Mouse (Mus musculus): Measurements from ENCODE around the gene Cyb5b. TPM values are rescaled to one million over a fixed set of nuclear protein-coding genes. Genes with fewer than 3 reads are reported as not detected.

Gene Cyb5b
- polyA plus RNA-seq, 1 experiment from 2014 or later = 67.5 TPM

DNA sequence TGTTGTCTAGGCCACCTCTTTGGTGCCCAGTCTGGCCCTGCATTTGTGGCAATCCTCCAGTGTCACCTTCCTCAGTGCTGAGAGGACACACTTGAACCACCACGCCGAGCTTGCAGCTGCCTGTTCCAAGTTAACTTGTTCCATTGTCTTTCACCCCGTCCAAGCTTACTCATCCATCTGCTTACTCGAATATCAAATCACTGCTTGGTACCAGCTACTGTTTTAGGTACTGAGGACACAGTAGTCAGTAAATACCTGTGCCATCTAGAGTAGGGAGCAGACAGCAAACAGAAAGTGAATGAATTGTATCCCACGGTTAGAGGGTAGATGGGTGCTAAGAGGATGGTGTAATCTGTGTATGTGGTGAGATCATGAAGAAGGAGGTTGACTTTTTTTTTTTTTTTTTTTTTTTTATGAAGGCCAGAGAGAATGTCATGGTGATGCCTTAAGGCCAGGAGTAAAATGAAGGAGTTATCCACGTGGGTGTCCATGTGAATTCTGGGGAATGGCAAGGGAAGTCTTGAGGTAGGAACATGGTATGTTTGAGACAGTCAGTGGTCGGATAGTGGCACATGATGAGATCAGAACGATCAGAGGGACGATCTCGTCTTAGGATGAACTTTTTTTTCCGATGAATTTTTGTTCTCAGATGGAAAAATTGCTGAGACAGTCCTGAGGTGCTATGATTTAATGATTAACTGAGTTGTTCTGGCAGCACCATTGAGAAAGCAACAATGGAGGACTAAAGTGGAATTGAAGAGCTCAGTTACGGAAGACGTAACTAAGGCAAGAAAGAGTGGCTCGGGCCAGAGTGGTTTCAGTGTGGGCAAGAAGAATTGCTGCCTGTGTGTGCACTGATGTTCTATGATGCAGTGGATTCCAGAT, 3.1 kb downstream of the Cyb5b start:
- H3K9me3 ChIP-seq (replicated peaks) = no peaks in the 10 kb centered on the region
- no peak overlapping the region for H3K4me2 ChIP-seq (replicated peaks)
- H3K27me3 ChIP-seq = no peaks in the 10 kb centered on the region
- WGBS = 95% methylated on average over 14 of the region's 14 CpGs
- no peak overlapping the region for H3K9ac ChIP-seq
- peaks cover 13% of the 10 kb centered on the region for H3K4me1 ChIP-seq
- no peak for ATAC-seq (ENCODE audit: insufficient number of reproducible peaks, low FRiP score, low TSS enrichment, low read depth)
- H3K36me3 ChIP-seq = peaks cover 23% of the 10 kb centered on the region
- no peak overlapping the region for H3K4me3 ChIP-seq (replicated peaks)
- H3K27ac ChIP-seq (replicated peaks) = no peak overlapping the region

DNA sequence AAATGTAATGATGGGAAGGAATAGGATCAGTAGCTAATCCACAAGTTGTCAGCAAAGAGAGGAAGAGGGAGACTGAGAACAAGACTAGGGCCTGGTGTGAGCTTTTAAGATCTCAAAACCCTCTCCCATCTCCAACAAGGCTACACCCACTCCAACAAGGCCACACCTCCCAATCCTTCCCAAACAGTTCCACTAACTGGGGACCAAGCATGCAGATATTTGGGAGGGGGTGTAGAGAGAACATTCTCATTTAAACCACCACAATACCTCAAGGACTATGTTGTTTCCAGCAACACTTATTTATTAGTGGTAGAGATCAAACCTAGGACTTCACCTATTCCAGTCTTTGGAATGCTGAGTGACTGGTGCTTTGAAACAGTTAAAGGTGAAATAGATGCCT, 6.4 kb downstream of the Cyb5b start:
- Histone ChIP-seq H3K4me1 (no peaks in the 10 kb centered on the region), H3K27me3 (no peaks in the 10 kb centered on the region), H3K4me2 (replicated peaks) (no peak overlapping the region), H3K36me3 (peaks cover 30% of the 10 kb centered on the region), H3K27ac (replicated peaks) (no peak overlapping the region), H3K9me3 (replicated peaks) (no peaks in the 10 kb centered on the region), H3K4me3 (replicated peaks) (no peak overlapping the region), H3K9ac (no peak overlapping the region)
- ATAC-seq (ENCODE audit: insufficient number of reproducible peaks, low FRiP score, low TSS enrichment, low read depth) = no peak

DNA sequence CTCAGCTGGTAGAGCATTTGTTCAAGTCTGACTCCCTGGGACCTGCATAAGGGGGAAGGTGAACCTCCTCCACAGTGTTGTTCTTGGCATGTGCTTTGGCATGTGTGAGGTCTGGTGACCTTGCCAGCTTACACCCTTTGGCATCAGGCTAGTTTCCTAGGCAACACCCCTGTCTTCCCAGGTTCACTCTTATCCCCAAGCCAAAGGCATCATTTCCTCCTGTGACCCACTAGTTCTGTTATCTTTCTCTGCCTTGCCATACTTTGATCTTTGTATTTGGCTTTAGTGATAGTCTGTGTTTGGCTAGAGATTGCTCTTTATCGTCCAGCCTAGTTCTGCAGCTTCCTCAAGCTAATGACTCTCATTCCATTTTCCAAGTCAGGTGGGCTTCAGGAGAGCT, 7.4 kb downstream of the Cyb5b start:
- Histone ChIP-seq H3K4me2 (replicated peaks) (no peak overlapping the region), H3K9ac (no peak overlapping the region), H3K4me1 (no peaks in the 10 kb centered on the region), H3K9me3 (replicated peaks) (no peaks in the 10 kb centered on the region), H3K36me3 (peaks cover 33% of the 10 kb centered on the region), H3K27me3 (no peaks in the 10 kb centered on the region), H3K27ac (replicated peaks) (no peak overlapping the region), H3K4me3 (replicated peaks) (no peak overlapping the region)
- WGBS = 87% methylated on average over 1 of the region's 1 CpGs
- ATAC-seq (ENCODE audit: insufficient number of reproducible peaks, low FRiP score, low TSS enrichment, low read depth) = no peak

DNA sequence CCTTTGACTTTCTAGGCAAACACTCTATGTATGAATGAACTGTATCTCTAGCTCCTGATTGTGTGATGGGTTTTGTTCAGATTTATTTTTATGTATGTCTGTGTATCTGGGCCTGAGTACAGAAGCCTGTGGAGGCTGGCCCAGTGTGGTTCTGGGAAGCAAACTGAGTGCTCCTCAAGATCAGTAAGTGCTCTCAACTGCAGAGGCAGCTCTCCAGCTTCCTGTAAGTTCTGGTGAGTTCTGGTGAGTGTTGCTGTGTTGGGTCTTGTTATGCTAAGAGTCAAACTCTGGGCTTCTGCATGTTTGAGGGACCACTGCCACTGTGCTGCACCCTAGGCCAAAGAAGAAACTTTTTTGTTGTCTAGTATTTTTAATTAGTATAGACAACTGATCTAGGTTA, 8.4 kb downstream of the Cyb5b start:
- Histone ChIP-seq H3K27me3 (no peaks in the 10 kb centered on the region), H3K4me3 (replicated peaks) (no peak overlapping the region), H3K36me3 (peaks cover 37% of the 10 kb centered on the region), H3K9me3 (replicated peaks) (no peaks in the 10 kb centered on the region), H3K4me1 (no peaks in the 10 kb centered on the region), H3K4me2 (replicated peaks) (no peak overlapping the region), H3K27ac (replicated peaks) (no peak overlapping the region; the same call in 1 of the 2 replicates), H3K9ac (no peak overlapping the region)
- no peak for ATAC-seq (ENCODE audit: insufficient number of reproducible peaks, low FRiP score, low TSS enrichment, low read depth)

DNA sequence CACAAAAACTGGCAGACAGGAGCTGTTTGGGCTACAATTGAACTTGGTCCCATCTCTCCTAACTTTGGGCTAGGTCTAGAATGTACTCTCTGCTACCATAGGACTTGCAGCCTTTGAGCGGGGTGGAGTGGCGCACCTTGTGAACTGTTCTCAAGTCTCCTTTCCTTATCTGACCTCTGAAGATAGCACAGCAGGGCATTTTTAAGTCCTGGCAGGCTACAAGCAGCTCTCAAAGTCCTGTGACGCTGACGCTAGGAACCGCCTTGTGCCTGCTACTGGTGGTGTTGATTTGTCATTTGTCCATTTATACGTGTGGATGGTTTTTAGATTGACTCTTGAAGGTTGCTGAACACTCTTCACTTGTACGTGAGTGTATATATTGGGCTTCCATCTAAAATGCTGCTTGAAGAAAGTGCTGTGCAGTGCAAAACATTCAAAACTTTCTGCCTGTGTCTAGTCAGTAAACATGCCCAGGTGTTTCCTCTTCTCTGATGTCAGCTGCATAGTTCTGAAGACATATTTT, 13.9 kb downstream of the Cyb5b start:
- H3K27ac ChIP-seq (replicated peaks) = peak overlapping the region; percentile 40; the same call in 1 of the 2 replicates
- H3K36me3 ChIP-seq = peaks cover 36% of the 10 kb centered on the region
- 79% methylated on average over 7 of the region's 7 CpGs for WGBS
- H3K9ac ChIP-seq = no peak overlapping the region
- no peaks in the 10 kb centered on the region for H3K27me3 ChIP-seq
- H3K9me3 ChIP-seq (replicated peaks) = no peaks in the 10 kb centered on the region
- no peak overlapping the region for H3K4me2 ChIP-seq (replicated peaks)
- no peak for ATAC-seq (ENCODE audit: insufficient number of reproducible peaks, low FRiP score, low TSS enrichment, low read depth)
- no peak overlapping the region for H3K4me3 ChIP-seq (replicated peaks)
- H3K4me1 ChIP-seq = no peaks in the 10 kb centered on the region

DNA sequence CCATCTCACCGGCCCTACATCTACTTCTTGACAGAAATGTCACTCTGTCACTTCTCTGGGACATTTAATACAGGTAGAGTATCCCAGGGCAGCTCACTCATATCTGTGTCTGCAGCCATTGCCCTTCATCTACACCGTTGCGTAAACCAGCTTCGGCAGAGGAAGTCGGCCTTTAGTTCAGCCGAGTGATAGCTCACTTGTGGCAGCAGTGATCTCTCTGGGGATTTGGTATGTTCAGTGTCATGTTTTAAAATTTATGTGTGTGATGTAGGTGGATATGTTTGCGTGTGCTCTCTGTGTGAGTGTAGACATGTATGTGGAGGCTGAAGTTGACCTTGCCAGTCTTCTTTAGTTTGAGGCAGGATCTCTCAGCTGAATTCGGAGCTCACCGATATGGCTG, 15.3 kb downstream of the Cyb5b start:
- no peaks in the 10 kb centered on the region for H3K4me1 ChIP-seq
- no peak overlapping the region for H3K27ac ChIP-seq (replicated peaks)
- no peak overlapping the region for H3K9ac ChIP-seq
- 90% methylated on average over 9 of the region's 9 CpGs for WGBS
- H3K4me2 ChIP-seq (replicated peaks) = no peak overlapping the region
- no peak overlapping the region for H3K4me3 ChIP-seq (replicated peaks)
- H3K9me3 ChIP-seq (replicated peaks) = no peaks in the 10 kb centered on the region
- peaks cover 49% of the 10 kb centered on the region for H3K36me3 ChIP-seq
- ATAC-seq (ENCODE audit: insufficient number of reproducible peaks, low FRiP score, low TSS enrichment, low read depth) = no peak
- H3K27me3 ChIP-seq = no peaks in the 10 kb centered on the region

DNA sequence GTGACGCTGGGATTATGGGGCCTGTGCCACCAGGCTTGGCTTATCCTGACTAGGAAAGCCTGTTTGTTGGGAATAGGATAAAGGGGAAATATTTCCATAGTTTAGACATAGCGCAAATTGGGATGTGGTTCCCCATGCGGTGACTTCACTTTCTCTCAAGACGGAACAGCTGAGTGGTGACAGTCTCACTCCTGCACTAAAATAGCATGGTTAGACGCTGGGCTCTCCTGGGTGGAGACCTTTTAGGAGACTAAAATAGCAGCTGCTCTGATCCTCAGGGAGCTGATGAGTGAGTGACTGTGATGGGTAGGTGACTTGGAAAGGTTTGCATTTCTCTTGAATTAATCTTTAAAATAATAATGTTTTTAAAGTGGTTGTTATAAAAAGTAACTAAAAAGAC, 17.4 kb downstream of the Cyb5b start:
- Histone ChIP-seq H3K4me2 (replicated peaks) (no peak overlapping the region), H3K9ac (no peak overlapping the region), H3K36me3 (peaks cover 55% of the 10 kb centered on the region), H3K9me3 (replicated peaks) (no peaks in the 10 kb centered on the region), H3K27ac (replicated peaks) (peak overlapping the region; percentile 28; the same call in 1 of the 2 replicates), H3K4me3 (replicated peaks) (no peak overlapping the region), H3K4me1 (no peaks in the 10 kb centered on the region), H3K27me3 (no peaks in the 10 kb centered on the region)
- no peak for ATAC-seq (ENCODE audit: insufficient number of reproducible peaks, low FRiP score, low TSS enrichment, low read depth)
- 82% methylated on average over 5 of the region's 5 CpGs for WGBS

DNA sequence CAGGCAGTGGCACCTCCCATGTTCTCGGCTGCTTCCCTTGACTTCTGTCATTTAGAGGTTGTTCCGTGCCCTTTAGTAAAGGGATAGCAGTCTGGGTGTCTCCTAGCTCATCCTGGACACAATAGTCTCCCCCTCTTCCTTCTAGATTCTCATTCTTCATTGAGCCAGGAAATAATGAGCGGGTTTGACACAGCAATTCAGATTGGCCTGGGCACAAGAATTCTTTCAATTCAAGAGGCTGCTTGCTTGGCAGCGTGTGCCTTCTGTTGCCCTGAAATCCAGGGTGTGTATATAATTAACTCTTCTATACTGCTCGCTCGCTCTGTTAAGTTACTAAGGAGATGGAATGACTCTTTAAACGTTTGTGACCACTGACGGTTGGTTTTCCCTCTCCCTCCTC, 21.7 kb downstream of the Cyb5b start:
- 66% methylated on average over 8 of the region's 8 CpGs for WGBS
- Histone ChIP-seq H3K4me1 (no peaks in the 10 kb centered on the region), H3K36me3 (peaks cover 63% of the 10 kb centered on the region), H3K4me2 (replicated peaks) (no peak overlapping the region), H3K9ac (no peak overlapping the region), H3K27me3 (no peaks in the 10 kb centered on the region), H3K27ac (replicated peaks) (no peak overlapping the region), H3K9me3 (replicated peaks) (no peaks in the 10 kb centered on the region), H3K4me3 (replicated peaks) (no peak overlapping the region)
- no peak for ATAC-seq (ENCODE audit: insufficient number of reproducible peaks, low FRiP score, low TSS enrichment, low read depth)

DNA sequence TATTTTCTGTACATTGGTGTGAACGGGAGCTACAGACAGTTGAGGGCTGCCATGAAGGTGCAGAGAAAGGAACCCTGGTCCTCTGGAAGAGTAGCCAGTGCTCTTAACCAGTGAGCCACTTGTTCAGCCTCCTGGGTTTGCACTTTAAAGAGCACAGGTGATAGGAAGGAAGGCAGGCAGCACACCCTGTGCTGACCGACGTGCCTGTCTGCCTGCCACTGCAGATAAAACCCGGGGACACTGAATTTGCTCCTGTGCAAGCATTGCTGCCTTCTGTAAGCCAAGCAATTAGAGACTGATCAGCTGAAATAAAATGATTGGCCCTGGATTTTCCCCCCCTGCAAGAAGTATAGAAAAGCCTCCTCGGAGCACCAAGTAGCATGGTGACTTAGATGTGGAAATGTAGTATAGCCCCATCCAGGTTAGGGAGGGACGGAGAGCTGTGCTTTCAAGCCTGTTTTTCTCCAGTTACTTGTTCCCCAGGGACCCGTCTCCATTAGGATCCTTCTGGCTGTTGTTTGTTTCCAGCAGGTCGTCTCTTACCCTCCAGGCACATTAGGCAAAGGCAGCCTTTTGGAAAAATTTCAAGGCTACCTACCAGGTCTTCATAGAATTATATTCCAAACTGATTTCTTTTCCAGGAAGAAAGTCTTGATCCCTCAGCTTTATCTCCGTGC, 22.7 kb downstream of the Cyb5b start:
- Histone ChIP-seq H3K9me3 (replicated peaks) (no peaks in the 10 kb centered on the region), H3K9ac (no peak overlapping the region), H3K27me3 (no peaks in the 10 kb centered on the region), H3K4me2 (replicated peaks) (no peak overlapping the region), H3K4me3 (replicated peaks) (no peak overlapping the region), H3K27ac (replicated peaks) (no peak overlapping the region), H3K36me3 (peaks cover 66% of the 10 kb centered on the region), H3K4me1 (no peaks in the 10 kb centered on the region)
- no peak for ATAC-seq (ENCODE audit: insufficient number of reproducible peaks, low FRiP score, low TSS enrichment, low read depth)
- 74% methylated on average over 9 of the region's 9 CpGs for WGBS

DNA sequence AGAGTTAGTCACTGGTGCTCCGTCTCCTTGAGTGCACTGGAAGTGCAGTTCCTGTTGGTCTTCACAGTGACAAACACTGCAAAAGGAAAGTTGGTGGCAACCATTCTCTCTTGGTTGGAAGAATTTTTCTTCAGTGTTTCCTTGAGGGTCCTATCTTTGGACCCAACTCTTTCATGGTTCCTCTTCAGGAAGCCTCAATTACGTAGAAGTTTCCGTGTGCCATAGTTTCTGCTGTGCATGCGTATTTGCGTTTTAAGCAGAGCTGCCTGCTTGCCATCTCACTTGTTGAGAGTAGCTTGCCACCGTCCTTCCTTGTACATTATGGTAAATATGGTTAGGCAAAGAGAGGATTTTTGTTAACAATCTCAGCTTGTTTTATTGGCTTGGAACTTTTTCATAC, 30.7 kb downstream of the Cyb5b start:
- Histone ChIP-seq H3K9ac (no peak overlapping the region), H3K27me3 (no peaks in the 10 kb centered on the region), H3K9me3 (replicated peaks) (no peaks in the 10 kb centered on the region), H3K4me2 (replicated peaks) (no peak overlapping the region), H3K36me3 (peaks cover 75% of the 10 kb centered on the region), H3K4me1 (no peaks in the 10 kb centered on the region), H3K4me3 (replicated peaks) (no peak overlapping the region), H3K27ac (replicated peaks) (no peak overlapping the region)
- 94% methylated on average over 6 of the region's 6 CpGs for WGBS
- ATAC-seq (ENCODE audit: insufficient number of reproducible peaks, low FRiP score, low TSS enrichment, low read depth) = no peak

DNA sequence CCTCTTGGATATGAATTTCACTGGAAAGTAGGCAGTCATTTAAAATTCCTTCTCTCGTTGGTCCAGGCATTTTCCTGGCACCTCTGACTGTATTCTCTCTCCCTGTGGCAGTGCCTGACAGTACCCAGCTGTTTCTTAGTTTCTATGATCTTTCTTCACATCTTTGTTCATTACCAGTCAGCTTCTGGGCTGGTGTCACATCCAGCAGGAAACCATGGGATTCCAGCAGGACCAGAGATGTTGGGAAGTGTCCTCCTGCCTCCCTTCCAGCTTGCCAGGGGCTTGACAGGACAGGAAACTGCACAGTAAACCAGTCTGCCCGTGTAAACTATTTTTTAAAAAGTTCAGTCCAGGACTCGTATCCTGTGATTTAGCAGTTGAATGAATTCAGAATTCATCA, 34.6 kb downstream of the Cyb5b start:
- Histone ChIP-seq H3K4me1 (no peaks in the 10 kb centered on the region), H3K4me3 (replicated peaks) (no peak overlapping the region), H3K4me2 (replicated peaks) (no peak overlapping the region), H3K27ac (replicated peaks) (no peak overlapping the region), H3K36me3 (peaks cover 47% of the 10 kb centered on the region), H3K27me3 (no peaks in the 10 kb centered on the region), H3K9ac (no peak overlapping the region), H3K9me3 (replicated peaks) (no peaks in the 10 kb centered on the region)
- no peak for ATAC-seq (ENCODE audit: insufficient number of reproducible peaks, low FRiP score, low TSS enrichment, low read depth)
- 54% methylated on average over 3 of the region's 3 CpGs for WGBS

Data from embryonic facial prominence, embryonic 15.5 days (tissue).